Mouse (Mus musculus): ENCODE measurements at regions not wholly inside any gene's neighbourhood (a gene's known extent, or its start where the extent isn't known, plus 50 kb on each side); places are given as distances from the start of the nearest gene placed in this dataset.

- Histone ChIP-seq H3K4me1 (replicated peaks; ENCODE audit: control insufficient read depth, insufficient read depth, low read length) (no peaks in the 10 kb centered on the region), H3K4me2 (replicated peaks; ENCODE audit: low read depth) (no peak overlapping the region), H3K4me3 (ENCODE audit: low read depth, low read length) (no peak overlapping the region), H3K27me3 (replicated peaks; ENCODE audit: control insufficient read depth, insufficient read depth, low read length) (no peaks in the 10 kb centered on the region), H3K9ac (ENCODE audit: low read depth, low read length) (no peak overlapping the region), H3K27ac (ENCODE audit: low read depth, low read length) (no peak overlapping the region), H3K9me3 (ENCODE audit: control insufficient read depth) (no peaks in the 10 kb centered on the region), H3K36me3 (ENCODE audit: control insufficient read depth, insufficient read depth) (no peaks in the 10 kb centered on the region)
- no peak for TF ChIP-seq CTCF (IDR thresholded peaks at IDR 0.05; ENCODE audit: low read depth)
- WGBS, result 90% methylated on average over 13 of the region's 13 CpGs
- no peak for ATAC-seq
Measured at GRCm38 (mm10) chr14:99521954-99522523, 223.5 kb downstream of the Klf5 start.

GRCm38 (mm10) chr14:99535781-99536180, 237.3 kb downstream of the Klf5 start:
- no peak overlapping the region for H3K27ac ChIP-seq (ENCODE audit: low read depth, low read length)
- no peaks in the 10 kb centered on the region for H3K36me3 ChIP-seq (ENCODE audit: control insufficient read depth, insufficient read depth)
- H3K4me1 ChIP-seq (replicated peaks; ENCODE audit: control insufficient read depth, insufficient read depth, low read length), result no peaks in the 10 kb centered on the region
- WGBS, result 45% methylated on average over 6 of the region's 6 CpGs
- H3K9me3 ChIP-seq (ENCODE audit: control insufficient read depth), result no peaks in the 10 kb centered on the region
- no peaks in the 10 kb centered on the region for H3K27me3 ChIP-seq (replicated peaks; ENCODE audit: control insufficient read depth, insufficient read depth, low read length)
- H3K4me2 ChIP-seq (replicated peaks; ENCODE audit: low read depth), result 0 out of 2 replicates have a peak overlapping the region, but pooled peaks have one; percentile 18
- no peak overlapping the region for H3K4me3 ChIP-seq (ENCODE audit: low read depth, low read length)
- peak; percentile 100 for ATAC-seq
- TF ChIP-seq CTCF (IDR thresholded peaks at IDR 0.05; ENCODE audit: low read depth), result no peak
- no peak overlapping the region for H3K9ac ChIP-seq (ENCODE audit: low read depth, low read length)

- no peak for ATAC-seq
- 95% methylated on average over 1 of the region's 1 CpGs for WGBS
- H3K9me3 ChIP-seq (ENCODE audit: control insufficient read depth), result no peaks in the 10 kb centered on the region
Measured at GRCm38 (mm10) chr14:99537286-99537685, 238.8 kb downstream of the Klf5 start.

GRCm38 (mm10) chr14:99541716-99542115, 243.2 kb downstream of the Klf5 start:
- H3K36me3 ChIP-seq (ENCODE audit: control insufficient read depth, insufficient read depth), result no peaks in the 10 kb centered on the region
- no peak for TF ChIP-seq CTCF (IDR thresholded peaks at IDR 0.05; ENCODE audit: low read depth)

More at GRCm38 (mm10) chr14:99537286-99537685, 238.8 kb downstream of the Klf5 start:
- Histone ChIP-seq H3K27me3 (replicated peaks; ENCODE audit: control insufficient read depth, insufficient read depth, low read length) (no peaks in the 10 kb centered on the region), H3K27ac (ENCODE audit: low read depth, low read length) (no peak overlapping the region), H3K9ac (ENCODE audit: low read depth, low read length) (no peak overlapping the region), H3K4me2 (replicated peaks; ENCODE audit: low read depth) (no peak overlapping the region), H3K36me3 (ENCODE audit: control insufficient read depth, insufficient read depth) (no peaks in the 10 kb centered on the region), H3K4me1 (replicated peaks; ENCODE audit: control insufficient read depth, insufficient read depth, low read length) (no peaks in the 10 kb centered on the region), H3K4me3 (ENCODE audit: low read depth, low read length) (no peak overlapping the region)
- no peak for TF ChIP-seq CTCF (IDR thresholded peaks at IDR 0.05; ENCODE audit: low read depth)

DNA sequence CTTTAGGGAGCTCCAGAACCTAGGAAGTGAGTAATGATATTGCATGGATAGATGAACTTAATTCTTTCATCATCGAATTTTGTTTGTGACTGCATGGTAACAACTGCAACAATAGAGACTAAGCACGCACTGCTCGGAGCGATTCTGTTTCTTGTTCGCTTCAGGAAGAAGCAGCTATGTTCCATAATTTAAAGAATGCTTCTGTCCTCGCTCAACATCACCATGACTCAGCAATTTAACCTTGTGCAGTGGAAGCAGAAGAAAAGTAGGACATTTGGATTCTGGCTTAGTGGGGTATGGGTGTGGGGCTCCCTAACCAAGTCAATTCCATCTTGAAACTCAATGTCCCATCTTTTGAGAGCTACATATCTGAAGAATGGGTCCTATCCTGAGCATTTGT, 249.4 kb downstream of the Klf5 start:
- Histone ChIP-seq H3K36me3 (ENCODE audit: control insufficient read depth, insufficient read depth) (no peaks in the 10 kb centered on the region), H3K4me2 (replicated peaks; ENCODE audit: low read depth) (no peak overlapping the region), H3K4me3 (ENCODE audit: low read depth, low read length) (no peak overlapping the region), H3K27ac (ENCODE audit: low read depth, low read length) (peak overlapping the region; percentile 71), H3K27me3 (replicated peaks; ENCODE audit: control insufficient read depth, insufficient read depth, low read length) (no peaks in the 10 kb centered on the region), H3K4me1 (replicated peaks; ENCODE audit: control insufficient read depth, insufficient read depth, low read length) (peaks cover 5% of the 10 kb centered on the region; the same call in 1 of the 2 replicates), H3K9ac (ENCODE audit: low read depth, low read length) (no peak overlapping the region), H3K9me3 (ENCODE audit: control insufficient read depth) (no peaks in the 10 kb centered on the region)
- WGBS, result 83% methylated on average over 6 of the region's 6 CpGs
- TF ChIP-seq CTCF (IDR thresholded peaks at IDR 0.05; ENCODE audit: low read depth), result no peak
- no peak for ATAC-seq

More at GRCm38 (mm10) chr14:99541716-99542115, 243.2 kb downstream of the Klf5 start:
- Histone ChIP-seq H3K4me3 (ENCODE audit: low read depth, low read length) (no peak overlapping the region), H3K9ac (ENCODE audit: low read depth, low read length) (no peak overlapping the region), H3K27me3 (replicated peaks; ENCODE audit: control insufficient read depth, insufficient read depth, low read length) (no peaks in the 10 kb centered on the region), H3K4me2 (replicated peaks; ENCODE audit: low read depth) (no peak overlapping the region), H3K9me3 (ENCODE audit: control insufficient read depth) (no peaks in the 10 kb centered on the region), H3K4me1 (replicated peaks; ENCODE audit: control insufficient read depth, insufficient read depth, low read length) (no peaks in the 10 kb centered on the region), H3K27ac (ENCODE audit: low read depth, low read length) (no peak overlapping the region)
- ATAC-seq, result no peak

DNA sequence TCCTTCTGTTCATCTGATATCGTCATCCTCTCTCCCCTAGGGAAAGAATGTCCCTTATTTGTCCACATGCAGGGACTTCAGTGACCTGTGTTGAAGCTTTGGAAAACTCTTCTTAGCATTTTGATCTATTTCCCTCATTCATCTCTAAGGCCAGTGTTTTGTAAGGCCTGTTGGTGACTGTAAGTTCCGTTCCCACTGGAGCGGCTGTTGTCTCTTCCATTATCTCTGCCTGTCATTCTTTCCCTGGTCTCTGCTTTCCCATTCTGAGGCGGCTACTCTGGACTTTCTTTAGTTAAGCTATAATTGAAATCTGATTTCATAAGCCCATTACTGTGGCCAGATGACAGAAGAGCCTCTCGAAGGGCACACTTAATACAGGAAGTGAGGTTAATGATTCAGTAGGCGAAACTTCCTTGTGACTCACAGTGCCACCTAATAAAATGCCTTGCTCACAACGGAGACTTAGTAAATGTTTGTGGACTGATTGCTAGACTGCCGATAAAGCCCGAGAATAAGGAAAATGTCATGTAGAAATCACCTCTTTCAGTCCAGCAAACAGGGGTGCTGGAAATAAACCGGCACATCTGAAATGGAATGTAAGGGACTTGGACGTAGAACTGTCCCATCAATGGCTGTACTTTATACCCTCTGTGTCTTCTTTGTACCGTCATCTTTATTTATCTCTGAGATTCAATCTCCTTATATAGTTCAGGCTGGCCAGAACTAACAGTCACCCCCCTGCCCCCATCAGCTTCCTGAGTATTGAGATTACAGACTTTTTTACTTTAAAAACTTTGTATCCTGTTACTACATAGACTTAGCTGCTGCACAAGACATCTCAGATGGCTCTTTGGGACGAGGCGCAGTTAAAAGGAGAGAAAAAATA, 250.1 kb downstream of the Klf5 start:
- no peaks in the 10 kb centered on the region for H3K36me3 ChIP-seq (ENCODE audit: control insufficient read depth, insufficient read depth)
- no peak overlapping the region for H3K4me3 ChIP-seq (ENCODE audit: low read depth, low read length)
- WGBS, result 39% methylated on average over 14 of the region's 14 CpGs
- no peak overlapping the region for H3K9ac ChIP-seq (ENCODE audit: low read depth, low read length)
- peak; percentile 97 for ATAC-seq
- H3K4me1 ChIP-seq (replicated peaks; ENCODE audit: control insufficient read depth, insufficient read depth, low read length), result peaks cover 5% of the 10 kb centered on the region; the same call in 1 of the 2 replicates
- peak overlapping the region; percentile 71 for H3K27ac ChIP-seq (ENCODE audit: low read depth, low read length)
- peak overlapping the region; percentile 9; the same call in 1 of the 2 replicates for H3K4me2 ChIP-seq (replicated peaks; ENCODE audit: low read depth)
- no peaks in the 10 kb centered on the region for H3K27me3 ChIP-seq (replicated peaks; ENCODE audit: control insufficient read depth, insufficient read depth, low read length)
- TF ChIP-seq CTCF (IDR thresholded peaks at IDR 0.05; ENCODE audit: low read depth), result no peak
- no peaks in the 10 kb centered on the region for H3K9me3 ChIP-seq (ENCODE audit: control insufficient read depth)

All from intestine, postnatal 0 days (tissue).